Mouse (Mus musculus) regulatory T cell (primary cell): Measurements from ENCODE around the gene Cnot6.

Source experiments
- in situ Hi-C: fragments of 300-600 bp; cut with MboI, MseI; formaldehyde crosslinking; loops from one replicate; pipeline ENCODE4 v1.15.1; 2025; ENCODE audit warnings: high pct_unique_total_duplicates

The Cnot6 gene

GRCm38 (mm10) chr11:49719466-49720151 lies 7.1 kb upstream of the Cnot6 start:
- in situ Hi-C loops = loop anchor here (5.0 to 25.0 kb wide), 2 partner anchors 128 to 882 kb away; partner anchors contain the start of genes Gm12184, Mapk9 and Trim7

- in situ Hi-C loops = loop anchor here (25.0 kb wide), 1 partner anchor 876 kb away; the partner anchor contains the start of genes Gm12184 and Trim7
These were observed 1.1 kb upstream of the Cnot6 start for GRCm38 (mm10) chr11:49713336-49714334.

GRCm38 (mm10) chr11:49711981-49712554 lies 455 bp downstream of the Cnot6 start:
- in situ Hi-C loops = loop anchor here (25.0 kb wide), 1 partner anchor 875 kb away; the partner anchor contains the start of genes Gm12184 and Trim7

GRCm38 (mm10) chr11:49710664-49711063 lies 1.9 kb downstream of the Cnot6 start:
- in situ Hi-C loops = loop anchor here (25.0 kb wide), 1 partner anchor 873 kb away; the partner anchor contains the start of genes Gm12184 and Trim7

- in situ Hi-C loops = loop anchor here (25.0 kb wide), 1 partner anchor 871 kb away; the partner anchor contains the start of genes Gm12184 and Trim7
These were observed 4.7 kb downstream of the Cnot6 start for GRCm38 (mm10) chr11:49707834-49708233.

GRCm38 (mm10) chr11:49704804-49705203 lies 7.7 kb downstream of the Cnot6 start:
- in situ Hi-C loops = loop anchor here (25.0 kb wide), 1 partner anchor 868 kb away; the partner anchor contains the start of genes Gm12184 and Trim7

GRCm38 (mm10) chr11:49702014-49702413 lies 10.5 kb downstream of the Cnot6 start:
- in situ Hi-C loops = loop anchor here (25.0 kb wide), 1 partner anchor 865 kb away; the partner anchor contains the start of genes Gm12184 and Trim7

- in situ Hi-C loops = no loop called here
These were observed 13.4 kb downstream of the Cnot6 start for GRCm38 (mm10) chr11:49699079-49699478.

- in situ Hi-C loops = no loop called here
These were observed 14.7 kb downstream of the Cnot6 start for GRCm38 (mm10) chr11:49697779-49698178.

GRCm38 (mm10) chr11:49696472-49696871 lies 16.1 kb downstream of the Cnot6 start:
- in situ Hi-C loops = no loop called here

- in situ Hi-C loops = no loop called here
These were observed 16.8 kb downstream of the Cnot6 start for GRCm38 (mm10) chr11:49695695-49696094.

- in situ Hi-C loops = no loop called here
These were observed 17.5 kb downstream of the Cnot6 start for GRCm38 (mm10) chr11:49695013-49695412.

- in situ Hi-C loops = no loop called here
These were observed 28.1 kb downstream of the Cnot6 start for GRCm38 (mm10) chr11:49684237-49684973.

- in situ Hi-C loops = no loop called here
These were observed 39.1 kb downstream of the Cnot6 start for GRCm38 (mm10) chr11:49673433-49673832.

GRCm38 (mm10) chr11:49665462-49665861 lies 47.1 kb downstream of the Cnot6 start:
- in situ Hi-C loops = no loop called here

GRCm38 (mm10) chr11:49664262-49665140 lies 48.0 kb downstream of the Cnot6 start:
- in situ Hi-C loops = no loop called here

GRCm38 (mm10) chr11:49663310-49663709 lies 49.2 kb downstream of the Cnot6 start, which contains the start of gene Scgb3a1:
Gene Scgb3a1 (plus strand): TSS chr11:49663610.
- in situ Hi-C loops = no loop called here

GRCm38 (mm10) chr11:49662292-49662780 lies 50.2 kb downstream of the Cnot6 start:
- in situ Hi-C loops = no loop called here

GRCm38 (mm10) chr11:49659470-49659799 lies 53.1 kb downstream of the Cnot6 start:
- in situ Hi-C loops = loop anchor here (5.0 kb wide), 1 partner anchor 303 kb away; no protein-coding TSS in a partner anchor
